Mouse (Mus musculus): Measurements from ENCODE around the gene Htr3b. TPM values are rescaled to one million over a fixed set of nuclear protein-coding genes. Genes with fewer than 3 reads are reported as not detected.

Gene Htr3b
- polyA plus RNA-seq, 1 experiment from 2014 or later, result not detected

GRCm38 (mm10) chr9:48904421-48904820 is 60.4 kb downstream of the Htr3b start:
- ATAC-seq (ENCODE audit: low FRiP score, low TSS enrichment), result no peak
- DNase-seq, result no peak
- Histone ChIP-seq H3K4me2 (ENCODE audit: low read length) (no peak overlapping the region), H3K27me3 (ENCODE audit: control insufficient read depth, insufficient read depth, low read length) (no peaks in the 10 kb centered on the region), H3K27ac (replicated peaks; ENCODE audit: low read depth, low read length) (no peak overlapping the region), H3K9me3 (ENCODE audit: control insufficient read depth, low read length) (no peaks in the 10 kb centered on the region), H3K9ac (replicated peaks; ENCODE audit: low read length) (no peak overlapping the region), H3K4me1 (ENCODE audit: control insufficient read depth, insufficient read depth, low read length) (no peaks in the 10 kb centered on the region), H3K4me3 (replicated peaks; ENCODE audit: low read depth, low read length) (no peak overlapping the region), H3K36me3 (ENCODE audit: control insufficient read depth, insufficient read depth, low read length) (no peaks in the 10 kb centered on the region)
- WGBS, result 87% methylated on average over 5 of the region's 5 CpGs

- 50% methylated on average over 2 of the region's 2 CpGs for WGBS
- Histone ChIP-seq H3K9ac (replicated peaks; ENCODE audit: low read length) (no peak overlapping the region), H3K9me3 (ENCODE audit: control insufficient read depth, low read length) (no peaks in the 10 kb centered on the region), H3K4me2 (ENCODE audit: low read length) (no peak overlapping the region), H3K4me1 (ENCODE audit: control insufficient read depth, insufficient read depth, low read length) (no peaks in the 10 kb centered on the region), H3K27ac (replicated peaks; ENCODE audit: low read depth, low read length) (no peak overlapping the region), H3K27me3 (ENCODE audit: control insufficient read depth, insufficient read depth, low read length) (no peaks in the 10 kb centered on the region), H3K4me3 (replicated peaks; ENCODE audit: low read depth, low read length) (no peak overlapping the region), H3K36me3 (ENCODE audit: control insufficient read depth, insufficient read depth, low read length) (no peaks in the 10 kb centered on the region)
- peak; percentile 32 for DNase-seq
- no peak for ATAC-seq (ENCODE audit: low FRiP score, low TSS enrichment)
Measured at GRCm38 (mm10) chr9:48903766-48904165, 61.0 kb downstream of the Htr3b start.

- H3K36me3 ChIP-seq (ENCODE audit: control insufficient read depth, insufficient read depth, low read length), result no peaks in the 10 kb centered on the region
- ATAC-seq (ENCODE audit: low FRiP score, low TSS enrichment) (no peak), DNase-seq (peak; percentile 57)
- no peak overlapping the region for H3K4me3 ChIP-seq (replicated peaks; ENCODE audit: low read depth, low read length)
- WGBS, result 42% methylated on average over 8 of the region's 8 CpGs
- no peaks in the 10 kb centered on the region for H3K27me3 ChIP-seq (ENCODE audit: control insufficient read depth, insufficient read depth, low read length)
- H3K4me1 ChIP-seq (ENCODE audit: control insufficient read depth, insufficient read depth, low read length), result peaks cover 14% of the 10 kb centered on the region; the same call in 1 of the 2 replicates
- H3K27ac ChIP-seq (replicated peaks; ENCODE audit: low read depth, low read length), result no peak overlapping the region
- H3K4me2 ChIP-seq (ENCODE audit: low read length), result no peak overlapping the region
- no peak overlapping the region for H3K9ac ChIP-seq (replicated peaks; ENCODE audit: low read length)
- H3K9me3 ChIP-seq (ENCODE audit: control insufficient read depth, low read length), result no peaks in the 10 kb centered on the region
Measured at GRCm38 (mm10) chr9:48898551-48898950, 66.2 kb downstream of the Htr3b start.

- Histone ChIP-seq H3K9me3 (ENCODE audit: control insufficient read depth, low read length) (no peaks in the 10 kb centered on the region), H3K9ac (replicated peaks; ENCODE audit: low read length) (peak overlapping the region; percentile 31; the same call in 1 of the 2 replicates), H3K4me1 (ENCODE audit: control insufficient read depth, insufficient read depth, low read length) (peaks cover 14% of the 10 kb centered on the region; the same call in 1 of the 2 replicates), H3K27ac (replicated peaks; ENCODE audit: low read depth, low read length) (peak overlapping the region; percentile 70), H3K4me2 (ENCODE audit: low read length) (peak overlapping the region; percentile 50), H3K27me3 (ENCODE audit: control insufficient read depth, insufficient read depth, low read length) (no peaks in the 10 kb centered on the region), H3K36me3 (ENCODE audit: control insufficient read depth, insufficient read depth, low read length) (no peaks in the 10 kb centered on the region), H3K4me3 (replicated peaks; ENCODE audit: low read depth, low read length) (0 out of 2 replicates have a peak overlapping the region, but pooled peaks have one; percentile 12)
- 2% methylated on average over 18 of the region's 18 CpGs for WGBS
- ATAC-seq (ENCODE audit: low FRiP score, low TSS enrichment) (peak; percentile 72; the same call in 1 of the 2 replicates), DNase-seq (peak; percentile 80)
Measured at GRCm38 (mm10) chr9:48895819-48896536, 68.8 kb downstream of the Htr3b start.

- WGBS, result 53% methylated on average over 6 of the region's 6 CpGs
Measured at GRCm38 (mm10) chr9:48894755-48895154, 70.0 kb downstream of the Htr3b start.

GRCm38 (mm10) chr9:48893986-48894385 is 70.8 kb downstream of the Htr3b start:
- no peak overlapping the region for H3K27ac ChIP-seq (replicated peaks; ENCODE audit: low read depth, low read length)
- 22% methylated on average over 3 of the region's 3 CpGs for WGBS
- no peaks in the 10 kb centered on the region for H3K27me3 ChIP-seq (ENCODE audit: control insufficient read depth, insufficient read depth, low read length)
- H3K9me3 ChIP-seq (ENCODE audit: control insufficient read depth, low read length), result no peaks in the 10 kb centered on the region
- H3K9ac ChIP-seq (replicated peaks; ENCODE audit: low read length), result no peak overlapping the region
- H3K4me2 ChIP-seq (ENCODE audit: low read length), result no peak overlapping the region
- no peak overlapping the region for H3K4me3 ChIP-seq (replicated peaks; ENCODE audit: low read depth, low read length)
- peaks cover 14% of the 10 kb centered on the region; the same call in 1 of the 2 replicates for H3K4me1 ChIP-seq (ENCODE audit: control insufficient read depth, insufficient read depth, low read length)
- ATAC-seq (ENCODE audit: low FRiP score, low TSS enrichment) (no peak), DNase-seq (peak; percentile 93)
- no peaks in the 10 kb centered on the region for H3K36me3 ChIP-seq (ENCODE audit: control insufficient read depth, insufficient read depth, low read length)

More at GRCm38 (mm10) chr9:48894755-48895154, 70.0 kb downstream of the Htr3b start:
- Histone ChIP-seq H3K9me3 (ENCODE audit: control insufficient read depth, low read length) (no peaks in the 10 kb centered on the region), H3K4me1 (ENCODE audit: control insufficient read depth, insufficient read depth, low read length) (peaks cover 14% of the 10 kb centered on the region; the same call in 1 of the 2 replicates), H3K27me3 (ENCODE audit: control insufficient read depth, insufficient read depth, low read length) (no peaks in the 10 kb centered on the region), H3K36me3 (ENCODE audit: control insufficient read depth, insufficient read depth, low read length) (no peaks in the 10 kb centered on the region), H3K9ac (replicated peaks; ENCODE audit: low read length) (no peak overlapping the region), H3K4me3 (replicated peaks; ENCODE audit: low read depth, low read length) (no peak overlapping the region), H3K27ac (replicated peaks; ENCODE audit: low read depth, low read length) (no peak overlapping the region), H3K4me2 (ENCODE audit: low read length) (no peak overlapping the region)
- ATAC-seq (ENCODE audit: low FRiP score, low TSS enrichment), result no peak
- no peak for DNase-seq

GRCm38 (mm10) chr9:48889093-48889492 is 75.7 kb downstream of the Htr3b start:
- Histone ChIP-seq H3K4me2 (ENCODE audit: low read length) (no peak overlapping the region), H3K4me1 (ENCODE audit: control insufficient read depth, insufficient read depth, low read length) (no peaks in the 10 kb centered on the region), H3K27ac (replicated peaks; ENCODE audit: low read depth, low read length) (no peak overlapping the region), H3K27me3 (ENCODE audit: control insufficient read depth, insufficient read depth, low read length) (no peaks in the 10 kb centered on the region), H3K4me3 (replicated peaks; ENCODE audit: low read depth, low read length) (no peak overlapping the region), H3K36me3 (ENCODE audit: control insufficient read depth, insufficient read depth, low read length) (no peaks in the 10 kb centered on the region), H3K9me3 (ENCODE audit: control insufficient read depth, low read length) (no peaks in the 10 kb centered on the region), H3K9ac (replicated peaks; ENCODE audit: low read length) (no peak overlapping the region)
- no peak for DNase-seq
- ATAC-seq (ENCODE audit: low FRiP score, low TSS enrichment), result no peak
- 70% methylated on average over 7 of the region's 7 CpGs for WGBS

Data from midbrain, embryonic 14.5 days (tissue).